Mouse (Mus musculus): ENCODE measurements around the gene Gatad2a. TPM values are rescaled to one million over a fixed set of nuclear protein-coding genes. Genes with fewer than 3 reads are reported as not detected.
A peak's percentile ranks its signal among the peaks of the same experiment; 100 is the strongest.
"Not testable (repeated sequence)": the region's sequence is repeated elsewhere in the genome, so short reads cannot be mapped to it uniquely, and the experiment has no call there.

The Gatad2a gene
- polyA plus RNA-seq, 1 experiment from 2014 or later, result 27.1 TPM

DNA sequence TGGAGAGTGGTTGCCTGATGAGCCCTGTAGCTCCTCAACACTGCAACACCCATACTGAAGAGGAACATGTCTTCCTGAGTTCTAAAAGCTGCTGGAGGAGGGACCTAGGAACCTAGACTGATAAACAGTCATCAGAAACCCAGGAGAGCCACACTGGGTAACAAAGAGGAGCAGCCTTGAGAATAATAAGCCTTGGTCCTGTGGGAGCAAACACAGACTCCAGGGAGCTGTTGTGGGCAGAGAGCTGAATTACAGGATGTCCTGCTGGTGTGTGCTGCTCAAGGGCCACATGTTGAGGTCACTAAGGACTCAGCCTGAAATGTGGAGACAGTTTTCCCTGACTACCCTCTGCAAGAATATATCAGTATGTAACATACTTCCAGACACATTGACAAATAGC is 38.3 kb downstream of the Gatad2a start:
- H3K4me3 ChIP-seq (replicated peaks), result no peak overlapping the region
- H3K27me3 ChIP-seq, result no peaks in the 10 kb centered on the region
- no peak overlapping the region for H3K4me2 ChIP-seq
- H3K9ac ChIP-seq, result no peak overlapping the region
- H3K27ac ChIP-seq, result peak overlapping the region; percentile 48
- DNase-seq (no peak), ATAC-seq (ENCODE audit: low read depth) (0 out of 2 replicates have a peak, but pooled peaks have one; percentile 3)
- no peaks in the 10 kb centered on the region; the same call in 1 of the 2 replicates for H3K36me3 ChIP-seq
- peaks cover 70% of the 10 kb centered on the region for H3K4me1 ChIP-seq (replicated peaks)
- H3K9me3 ChIP-seq (replicated peaks), result no peaks in the 10 kb centered on the region

DNA sequence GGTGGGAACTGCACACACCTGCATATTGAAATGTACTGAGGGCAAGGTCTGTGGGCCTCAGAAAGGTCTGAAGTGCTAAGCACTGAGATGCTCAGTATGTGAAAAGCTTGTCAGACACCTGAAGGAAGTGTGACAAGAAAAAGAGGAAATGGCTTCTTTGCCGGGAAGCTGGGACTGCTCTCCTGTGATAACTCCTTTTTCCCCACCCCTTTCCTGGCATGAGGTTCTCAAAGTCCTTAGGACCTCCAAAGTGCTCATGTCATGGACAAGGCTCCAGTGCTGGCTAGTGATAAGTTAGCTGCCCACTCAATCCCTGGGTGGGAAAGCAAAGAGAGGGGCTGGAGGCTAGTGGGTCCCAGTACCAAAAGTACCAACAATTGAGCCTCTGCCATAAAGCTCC is 38.8 kb downstream of the Gatad2a start:
- no peaks in the 10 kb centered on the region for H3K27me3 ChIP-seq
- H3K9ac ChIP-seq, result no peak overlapping the region
- 11% methylated on average over 1 of the region's 1 CpGs for WGBS (ENCODE audit: insufficient replicate concordance)
- ATAC-seq (ENCODE audit: low read depth) (no peak), DNase-seq (no peak)
- no peaks in the 10 kb centered on the region for H3K9me3 ChIP-seq (replicated peaks)
- no peaks in the 10 kb centered on the region for H3K36me3 ChIP-seq
- no peak overlapping the region for H3K4me2 ChIP-seq
- H3K4me3 ChIP-seq (replicated peaks), result no peak overlapping the region
- H3K27ac ChIP-seq, result peak overlapping the region; percentile 48
- peaks cover 73% of the 10 kb centered on the region for H3K4me1 ChIP-seq (replicated peaks)

DNA sequence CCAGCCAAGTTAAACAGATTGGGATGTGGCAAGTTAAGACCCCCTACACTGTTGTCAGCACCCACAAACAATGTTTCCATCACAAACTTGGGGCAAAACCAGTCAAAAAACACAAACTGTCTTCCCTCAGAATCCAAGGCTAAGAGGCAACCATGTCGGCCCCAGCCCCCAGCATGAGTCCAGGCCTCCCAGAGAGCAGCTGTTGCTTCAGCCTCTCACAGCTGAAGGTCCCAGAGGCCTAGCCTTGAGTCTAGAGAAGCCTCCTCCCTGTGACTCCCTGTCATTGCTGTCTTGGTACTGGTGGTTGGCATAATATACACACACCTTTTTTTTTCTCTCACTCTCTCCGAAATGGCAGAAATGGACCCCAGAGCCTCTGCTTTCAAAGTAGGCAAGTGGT is 39.5 kb downstream of the Gatad2a start:
- ATAC-seq (ENCODE audit: low read depth) (no peak), DNase-seq (no peak)
- Histone ChIP-seq H3K4me3 (replicated peaks) (no peak overlapping the region), H3K27me3 (no peaks in the 10 kb centered on the region), H3K9me3 (replicated peaks) (no peaks in the 10 kb centered on the region), H3K9ac (no peak overlapping the region), H3K36me3 (no peaks in the 10 kb centered on the region), H3K4me2 (no peak overlapping the region), H3K4me1 (replicated peaks) (peaks cover 77% of the 10 kb centered on the region), H3K27ac (no peak overlapping the region)
- 79% methylated on average over 2 of the region's 2 CpGs for WGBS (ENCODE audit: insufficient replicate concordance)

DNA sequence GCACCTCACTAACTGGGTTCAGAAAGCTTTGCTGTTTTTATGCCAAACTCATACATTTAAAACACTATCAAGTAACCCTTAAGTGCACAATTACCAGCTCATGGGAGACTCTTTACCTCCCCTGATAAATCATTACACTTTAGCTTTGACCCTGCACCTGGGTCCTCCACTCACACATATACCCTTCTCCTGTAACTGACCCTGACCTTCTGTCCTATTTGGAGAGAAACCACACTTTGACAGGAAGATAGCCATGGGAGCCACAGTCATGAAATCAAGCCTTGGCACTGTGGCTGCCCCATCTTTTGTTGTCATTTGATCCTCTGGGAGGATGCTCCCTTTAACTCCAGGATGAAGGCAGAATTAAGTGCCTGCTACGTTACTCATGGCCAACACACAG is 41.5 kb downstream of the Gatad2a start:
- H3K4me1 ChIP-seq (replicated peaks), result peaks cover 88% of the 10 kb centered on the region
- WGBS (ENCODE audit: insufficient replicate concordance), result 86% methylated on average over 1 of the region's 1 CpGs
- DNase-seq (no peak), ATAC-seq (ENCODE audit: low read depth) (no peak)
- peaks cover 9% of the 10 kb centered on the region for H3K36me3 ChIP-seq
- H3K9me3 ChIP-seq (replicated peaks), result no peaks in the 10 kb centered on the region
- no peak overlapping the region for H3K27ac ChIP-seq
- no peaks in the 10 kb centered on the region for H3K27me3 ChIP-seq
- H3K9ac ChIP-seq, result no peak overlapping the region
- H3K4me2 ChIP-seq, result no peak overlapping the region
- H3K4me3 ChIP-seq (replicated peaks), result no peak overlapping the region

DNA sequence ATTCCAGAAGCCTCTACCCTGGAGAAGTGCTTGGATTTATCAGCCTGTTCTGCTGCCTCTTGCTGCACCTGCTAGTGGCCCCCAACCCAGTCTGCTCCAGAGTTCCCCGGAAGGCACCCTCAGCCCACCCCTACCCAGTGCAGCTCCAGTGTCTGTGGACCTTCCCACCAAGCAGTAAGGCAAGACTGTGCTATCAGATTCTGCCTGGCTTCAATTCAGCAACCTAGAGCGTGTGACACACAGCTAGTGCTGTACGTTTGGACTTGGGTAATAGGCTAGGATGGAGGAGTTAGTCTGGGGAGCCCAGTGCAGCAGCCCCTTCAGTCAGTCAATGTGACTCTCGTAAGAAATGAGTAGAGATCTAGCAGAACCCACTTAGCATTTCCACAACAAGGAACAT is 42.0 kb downstream of the Gatad2a start:
- no peaks in the 10 kb centered on the region for H3K9me3 ChIP-seq (replicated peaks)
- no peak overlapping the region for H3K9ac ChIP-seq
- ATAC-seq (ENCODE audit: low read depth) (no peak), DNase-seq (no peak)
- WGBS (ENCODE audit: insufficient replicate concordance), result 69% methylated on average over 4 of the region's 4 CpGs
- 0 out of 2 replicates have a peak overlapping the region, but pooled peaks have one; percentile 10 for H3K27ac ChIP-seq
- H3K36me3 ChIP-seq, result peaks cover 14% of the 10 kb centered on the region
- no peak overlapping the region for H3K4me3 ChIP-seq (replicated peaks)
- no peak overlapping the region for H3K4me2 ChIP-seq
- H3K4me1 ChIP-seq (replicated peaks), result peaks cover 84% of the 10 kb centered on the region
- H3K27me3 ChIP-seq, result no peaks in the 10 kb centered on the region

DNA sequence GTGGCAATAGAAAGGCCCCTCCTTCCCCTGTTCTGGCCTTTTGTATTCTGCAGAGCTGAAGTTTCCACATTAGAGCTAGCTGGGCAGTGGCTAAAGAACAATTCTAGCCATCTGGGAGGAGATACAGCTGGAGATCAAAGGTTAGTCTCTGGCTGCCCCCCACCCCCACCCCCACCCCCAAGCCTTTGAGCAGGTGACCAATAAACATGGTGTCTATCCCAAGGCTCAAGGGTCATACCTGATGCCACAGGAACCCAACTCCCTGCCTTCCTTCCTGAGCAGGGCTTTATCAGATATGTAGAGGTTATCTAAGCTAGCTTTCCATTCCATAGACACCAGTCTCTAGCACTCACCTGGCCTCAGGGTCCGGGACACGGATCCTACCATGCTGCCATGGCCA is 45.9 kb downstream of the Gatad2a start:
- no peaks in the 10 kb centered on the region for H3K9me3 ChIP-seq (replicated peaks)
- ATAC-seq (ENCODE audit: low read depth), result peak; percentile 46; the same call in 1 of the 2 replicates
- H3K4me2 ChIP-seq, result no peak overlapping the region
- no peak overlapping the region for H3K9ac ChIP-seq
- peaks cover 53% of the 10 kb centered on the region for H3K4me1 ChIP-seq (replicated peaks)
- H3K27me3 ChIP-seq, result no peaks in the 10 kb centered on the region
- peaks cover 40% of the 10 kb centered on the region for H3K36me3 ChIP-seq
- 0 out of 2 replicates have a peak overlapping the region, but pooled peaks have one; percentile 6 for H3K27ac ChIP-seq
- H3K4me3 ChIP-seq (replicated peaks), result no peak overlapping the region
- WGBS (ENCODE audit: insufficient replicate concordance), result 94% methylated on average over 2 of the region's 2 CpGs
- DNase-seq, result no peak

DNA sequence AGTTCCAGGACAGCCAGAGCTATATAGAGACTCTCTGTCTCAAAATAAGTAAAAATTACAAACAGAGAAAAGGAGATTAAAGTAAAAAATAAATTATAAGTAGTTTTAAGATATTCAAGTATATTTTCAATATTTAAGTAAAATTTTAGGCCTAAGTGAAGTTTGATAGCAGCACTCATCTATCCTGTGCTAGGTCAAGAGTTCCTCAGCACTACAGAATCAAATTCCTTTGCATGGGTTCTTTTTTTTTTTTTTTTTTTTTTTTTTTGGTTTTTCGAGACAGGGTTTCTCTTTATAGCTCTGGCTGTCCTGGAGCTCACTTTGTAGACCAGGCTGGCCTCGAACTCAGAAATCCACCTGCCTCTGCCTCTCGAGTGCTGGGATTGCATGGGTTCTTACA is 53.7 kb downstream of the Gatad2a start:
- not testable (repeated sequence) for H3K9me3 ChIP-seq (replicated peaks); H3K4me2 ChIP-seq; H3K27ac ChIP-seq; H3K9ac ChIP-seq; DNase-seq; H3K4me3 ChIP-seq (replicated peaks); H3K27me3 ChIP-seq; ATAC-seq (ENCODE audit: low read depth)
- WGBS (ENCODE audit: insufficient replicate concordance), result 66% methylated on average over 3 of the region's 3 CpGs
- peaks cover 71% of the 10 kb centered on the region for H3K4me1 ChIP-seq (replicated peaks)
- peaks cover 23% of the 10 kb centered on the region for H3K36me3 ChIP-seq

DNA sequence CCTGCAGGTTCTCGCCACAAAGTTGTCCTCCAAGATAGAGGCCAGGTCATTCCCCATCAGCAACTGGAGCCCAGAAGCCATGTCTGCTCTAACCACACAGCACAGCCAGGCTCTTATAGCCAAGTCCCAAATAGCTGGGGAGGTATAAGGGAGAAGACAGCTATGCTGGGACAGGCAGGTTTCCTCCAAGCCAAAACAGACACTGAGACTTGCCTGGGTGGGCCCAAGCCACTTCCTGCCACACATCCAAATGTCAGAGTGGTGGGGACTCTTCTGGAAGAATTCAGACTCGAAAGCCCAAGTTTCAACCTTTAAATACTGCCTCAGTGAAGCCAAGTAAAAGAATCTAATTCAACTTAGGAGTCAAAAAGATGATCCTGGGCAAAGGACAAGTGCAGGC is 55.8 kb downstream of the Gatad2a start:
- no peaks in the 10 kb centered on the region for H3K27me3 ChIP-seq
- no peaks in the 10 kb centered on the region for H3K9me3 ChIP-seq (replicated peaks)
- H3K4me3 ChIP-seq (replicated peaks), result no peak overlapping the region
- peak overlapping the region; percentile 36; the same call in 1 of the 2 replicates for H3K9ac ChIP-seq
- ATAC-seq (ENCODE audit: low read depth) (no peak), DNase-seq (no peak)
- no peak overlapping the region; the same call in 1 of the 2 replicates for H3K27ac ChIP-seq
- H3K4me1 ChIP-seq (replicated peaks), result peaks cover 87% of the 10 kb centered on the region
- no peak overlapping the region for H3K4me2 ChIP-seq
- 30% methylated on average over 2 of the region's 2 CpGs for WGBS (ENCODE audit: insufficient replicate concordance)
- peaks cover 27% of the 10 kb centered on the region for H3K36me3 ChIP-seq

DNA sequence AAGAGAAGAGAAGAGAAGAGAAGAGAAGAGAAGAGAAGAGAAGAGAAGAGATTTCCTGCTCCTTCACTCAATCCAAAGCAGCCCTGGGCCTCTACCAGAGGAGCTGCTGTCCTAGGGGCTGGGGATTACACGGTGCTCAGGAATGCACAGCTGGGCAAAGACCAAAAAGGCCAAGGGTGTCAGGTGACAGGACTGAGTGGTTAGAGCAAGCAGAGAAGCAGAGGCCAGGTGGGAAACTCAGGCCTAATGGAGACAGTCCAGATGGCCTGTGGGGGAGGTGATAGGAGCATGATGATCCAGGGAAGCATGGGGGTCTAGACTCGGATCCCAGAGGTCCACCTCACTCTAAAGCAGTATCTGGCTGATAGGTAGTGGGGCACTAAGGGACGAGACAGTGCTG is 56.6 kb downstream of the Gatad2a start:
- Histone ChIP-seq H3K27ac (peak overlapping the region; percentile 44; the same call in 1 of the 2 replicates), H3K27me3 (no peaks in the 10 kb centered on the region), H3K4me1 (replicated peaks) (peaks cover 87% of the 10 kb centered on the region), H3K9ac (no peak overlapping the region; the same call in 1 of the 2 replicates), H3K4me3 (replicated peaks) (no peak overlapping the region), H3K4me2 (0 out of 2 replicates have a peak overlapping the region, but pooled peaks have one; percentile 4), H3K36me3 (peaks cover 32% of the 10 kb centered on the region), H3K9me3 (replicated peaks) (no peaks in the 10 kb centered on the region)
- ATAC-seq (ENCODE audit: low read depth), result peak; percentile 52; the same call in 1 of the 2 replicates
- 22% methylated on average over 3 of the region's 3 CpGs for WGBS (ENCODE audit: insufficient replicate concordance)
- DNase-seq, result no peak

DNA sequence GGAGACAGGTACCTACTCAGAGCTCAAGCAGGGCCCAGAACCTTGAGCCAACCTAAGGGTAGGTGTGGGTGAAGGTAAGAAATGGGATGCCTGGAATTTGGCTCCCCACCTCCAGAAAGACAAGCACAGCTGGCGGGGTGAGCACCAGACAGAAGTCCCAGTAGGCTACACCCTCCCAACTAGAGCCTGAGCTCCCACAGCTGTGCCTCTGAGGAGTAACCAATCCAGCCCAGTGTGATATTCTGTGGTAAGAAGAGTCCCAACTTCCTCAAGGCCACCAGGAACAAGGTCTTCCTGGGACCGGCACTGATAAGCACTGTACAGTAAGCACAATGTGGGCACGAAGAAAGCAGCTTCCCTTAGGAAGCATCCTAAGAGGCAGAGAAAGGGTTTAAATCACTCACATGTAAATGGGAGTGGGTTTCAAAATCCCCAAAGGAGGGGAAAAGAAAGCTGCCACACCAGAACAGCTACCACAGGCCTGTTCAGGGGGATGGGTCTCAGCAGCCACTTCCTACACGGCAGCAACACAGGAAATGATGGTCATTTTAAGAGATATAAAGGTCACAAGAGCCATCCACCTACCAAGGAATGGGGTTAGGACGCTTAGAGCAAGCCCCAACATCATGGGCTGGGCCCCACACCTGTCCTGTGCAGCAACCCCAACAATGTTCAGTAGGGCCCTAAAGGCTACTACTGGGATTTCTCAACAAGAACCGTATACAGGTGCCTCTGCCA is 57.8 kb downstream of the Gatad2a start:
- Histone ChIP-seq H3K4me2 (no peak overlapping the region), H3K36me3 (peaks cover 43% of the 10 kb centered on the region), H3K9me3 (replicated peaks) (no peaks in the 10 kb centered on the region), H3K27ac (peak overlapping the region; percentile 21; the same call in 1 of the 2 replicates), H3K4me1 (replicated peaks) (peaks cover 79% of the 10 kb centered on the region), H3K9ac (no peak overlapping the region), H3K4me3 (replicated peaks) (no peak overlapping the region), H3K27me3 (no peaks in the 10 kb centered on the region)
- 41% methylated on average over 6 of the region's 6 CpGs for WGBS (ENCODE audit: insufficient replicate concordance)
- no peak for DNase-seq
- ATAC-seq (ENCODE audit: low read depth), result no peak

DNA sequence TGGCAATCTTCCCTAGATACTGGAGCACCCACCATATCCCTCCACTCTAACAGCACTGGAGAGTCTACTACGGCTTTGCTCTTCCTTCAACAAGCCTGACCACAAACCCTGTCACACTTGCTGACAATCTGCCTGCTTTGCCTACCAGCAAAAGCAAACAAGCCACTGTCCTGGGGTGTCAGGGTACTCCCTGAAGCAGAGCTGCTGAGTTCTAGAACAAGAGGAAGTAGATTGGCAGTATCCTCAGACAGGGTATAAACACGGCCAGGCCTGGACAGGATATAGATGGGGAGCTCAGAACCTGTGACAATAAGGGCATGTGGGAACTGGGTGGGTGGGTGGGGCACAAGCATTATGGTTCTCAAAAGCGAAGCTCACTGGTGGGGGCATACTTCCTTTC is 58.7 kb downstream of the Gatad2a start:
- WGBS (ENCODE audit: insufficient replicate concordance), result 57% methylated on average over 3 of the region's 3 CpGs
- ATAC-seq (ENCODE audit: low read depth) (no peak), DNase-seq (no peak)
- Histone ChIP-seq H3K27ac (no peak overlapping the region), H3K4me1 (replicated peaks) (peaks cover 72% of the 10 kb centered on the region), H3K36me3 (peaks cover 52% of the 10 kb centered on the region), H3K9me3 (replicated peaks) (no peaks in the 10 kb centered on the region), H3K4me2 (no peak overlapping the region), H3K9ac (peak overlapping the region; percentile 19; the same call in 1 of the 2 replicates), H3K27me3 (no peaks in the 10 kb centered on the region), H3K4me3 (replicated peaks) (no peak overlapping the region)

Data from liver, embryonic 13.5 days (tissue).